In the genomic region with DNA sequence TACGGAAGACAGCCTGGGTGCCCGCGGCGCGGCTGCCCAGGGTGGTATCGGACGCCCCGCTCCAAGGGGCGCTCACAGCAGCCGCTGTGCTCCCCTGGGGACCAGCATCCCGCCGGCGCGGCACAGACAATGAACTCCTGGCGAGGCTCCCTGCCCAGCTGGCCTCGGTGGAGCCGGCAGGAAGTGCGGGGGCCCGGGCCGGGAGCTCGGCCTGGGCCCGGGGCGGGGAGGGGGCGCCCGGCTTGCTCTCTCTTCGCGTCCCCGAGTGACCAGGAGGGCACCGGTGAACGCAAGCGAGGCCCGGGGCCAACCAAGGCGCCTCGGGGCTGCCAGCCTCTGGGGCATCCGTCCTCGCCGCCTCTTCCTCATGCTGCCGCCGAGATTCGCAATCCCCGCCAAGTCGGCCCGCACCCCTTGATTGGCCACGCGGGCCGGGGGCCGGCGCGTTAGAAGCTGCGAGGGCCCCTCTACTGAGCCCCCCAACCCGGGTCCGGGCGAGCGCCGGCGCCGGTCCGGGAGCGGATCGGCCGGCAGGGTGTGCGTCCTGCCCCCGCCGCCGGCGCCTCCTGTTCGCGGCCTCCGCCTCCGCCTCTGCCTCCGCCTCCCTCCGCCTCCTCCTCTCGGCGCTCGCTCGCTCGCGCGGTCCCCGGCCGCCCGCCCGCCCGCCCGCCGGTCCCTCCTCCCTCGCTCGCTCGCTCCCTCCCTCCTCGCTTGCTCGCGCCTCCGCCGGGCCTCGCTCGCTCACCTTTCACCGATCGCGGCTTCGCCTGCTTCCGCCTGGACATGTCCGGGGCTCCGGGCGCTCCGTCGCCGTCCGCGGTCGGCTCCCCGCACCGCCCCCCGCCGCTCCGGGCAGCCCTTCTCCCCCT, we compare ENCODE assay signal across 8 mouse cellular contexts. TPM values are rescaled to one million over a fixed set of nuclear protein-coding genes. Genes with fewer than 3 reads are reported as not detected.
DNase-seq lines count a peak whose midpoint lies in the region; ATAC-seq and TF ChIP-seq lines count a peak whose summit lies in the region.

No protein-coding gene starts in this region.

- peaks cover 2% of the 10 kb centered on the region; the same call in 1 of the 2 replicates for H3K4me1 ChIP-seq in spleen, adult 2 months (ENCODE audit: control insufficient read depth, insufficient read depth, insufficient read length)
- H3K4me1 ChIP-seq in hindbrain, embryonic 11.5 days (replicated peaks; ENCODE audit: control insufficient read depth, insufficient read depth, low read length) = peaks cover 22% of the 10 kb centered on the region

- peak overlapping the region; percentile 96 for H3K4me2 ChIP-seq in hindbrain, embryonic 11.5 days (replicated peaks; ENCODE audit: low read depth, low read length)

- 1% methylated on average over 81 of the region's 115 CpGs for WGBS in spleen, adult 2 months
- under 1% methylated on average over 54 of the region's 115 CpGs for WGBS in hindbrain, embryonic 11.5 days

- H3K27ac ChIP-seq in spleen, adult 2 months (ENCODE audit: insufficient read depth, low read length) = peak overlapping the region; percentile 50
- H3K27ac ChIP-seq in hindbrain, embryonic 11.5 days (ENCODE audit: low read depth, low read length) = peak overlapping the region; percentile 99

- peak; percentile 30 for ATAC-seq in hindbrain, embryonic 11.5 days (ENCODE audit: low FRiP score)

- intact Hi-C loops in left cerebral cortex, postnatal 36 days (cut with DNase I) = loop anchor here (5.0 kb wide), 1 partner anchor 161 kb away; no protein-coding TSS in a partner anchor

- no peak for TF ChIP-seq POLR2A in spleen, adult 2 months (IDR thresholded peaks at IDR 0.05; ENCODE audit: low read depth, low read length)

- peak overlapping the region; percentile 99 for H3K9ac ChIP-seq in hindbrain, embryonic 11.5 days (ENCODE audit: low read depth, low read length)

- TF ChIP-seq CTCF in spleen, adult 2 months (IDR thresholded peaks at IDR 0.05; ENCODE audit: extremely low read depth, insufficient read depth, insufficient read length, insufficient replicate concordance) = no peak

- no peaks in the 10 kb centered on the region for H3K36me3 ChIP-seq in spleen, adult 2 months (ENCODE audit: control insufficient read depth, insufficient read depth, low read length)
- no peaks in the 10 kb centered on the region for H3K36me3 ChIP-seq in hindbrain, embryonic 11.5 days (ENCODE audit: control insufficient read depth, insufficient read depth, low read length)

- H3K4me3 ChIP-seq in spleen, adult 2 months (ENCODE audit: extremely low read depth, insufficient read depth, insufficient read length) = peak overlapping the region; percentile 52; the same call in 1 of the 2 replicates
- peak overlapping the region; percentile 92 for H3K4me3 ChIP-seq in hindbrain, embryonic 11.5 days (ENCODE audit: low read depth, low read length)

- H3K9me3 ChIP-seq in hindbrain, embryonic 11.5 days (ENCODE audit: control insufficient read depth, low read length) = no peaks in the 10 kb centered on the region

- H3K27me3 ChIP-seq in spleen, adult 2 months (ENCODE audit: control insufficient read depth, insufficient read depth, low read length) = peaks cover 40% of the 10 kb centered on the region
- H3K27me3 ChIP-seq in hindbrain, embryonic 11.5 days (ENCODE audit: control insufficient read depth, insufficient read depth, low read length) = peaks cover 5% of the 10 kb centered on the region; the same call in 1 of the 2 replicates

- DNase-seq in spleen, adult 2 months (ENCODE audit: low read depth in 1 of 2, low spot score in 2 of 2) = no peak
- no peak for DNase-seq in spleen, postnatal 36 days (ENCODE audit: low spot score in 2 of 2)
- peak; percentile 83 for DNase-seq in cerebellum, adult 9-11 months
- DNase-seq in frontal cortex, postnatal 36 days (ENCODE audit: low spot score in 2 of 2) = peak; percentile 39 to 42
- DNase-seq in hindbrain, embryonic 11.5 days (ENCODE audit: low spot score) = peak; percentile 81
- DNase-seq in left cerebral cortex, postnatal 36 days (ENCODE audit: low spot score in 2 of 2) = peak; percentile 52 to 64
- DNase-seq in mesoderm, embryonic 11.5 days (ENCODE audit: low read depth, low spot score) = peak; percentile 64
- peak; percentile 58 for DNase-seq in thymus, postnatal 4 days

RNA-seq across cellular contexts. Expression of gene Zfp423, which starts 0.7 kb away (rescaled TPM):
- 4.6 and 5.3 TPM in 2 replicates for polyA plus RNA-seq in spleen, adult 2 months (2012; rRNA removed)
- polyA plus RNA-seq in hindbrain, embryonic 11.5 days (2014; fragmentation: Nextera tagmentation; extraction: Ambion mirVana) = 43.3 and 49.5 TPM in 2 replicates
- 10 to 100 TPM; 27.1 to 29.8 TPM for total RNA-seq in left cerebral cortex, postnatal 36 days (2021)

Comparison
In these comparisons a context has a peak if more than half of its experiments do, and no peak if none do; other contexts are left out.
1. DNase-seq: peak in cerebellum, adult 9-11 months (single experiment), frontal cortex, postnatal 36 days (2 of 2), hindbrain, embryonic 11.5 days (single experiment), left cerebral cortex, postnatal 36 days (2 of 2), mesoderm, embryonic 11.5 days (single experiment) and thymus, postnatal 4 days (single experiment); none in spleen, adult 2 months (0 of 2) and spleen, postnatal 36 days (0 of 2).